Mouse (Mus musculus) frontal cortex, postnatal 14 days (tissue): ENCODE results near the gene Gm20809.
"Not testable (repeated sequence)": the region's sequence is repeated elsewhere in the genome, so short reads cannot be mapped to it uniquely, and the experiment has no call there.

Experiments
- DNase-seq, 2 experiments: peaks; one replicate each; pipeline ENCODE4 v3.0.0; 2022; ENCODE audit warnings: low spot score in 2 of 2

The Gm20809 gene

GRCm38 (mm10) chrY:24454757-24455156 lies at the start of gene Gm20809:
TSS of gene Gm20809 (plus strand) at chrY:24455057.
- DNase-seq = not testable (repeated sequence)
